15 mouse cellular contexts compared by ENCODE assay signal in the genomic region with DNA sequence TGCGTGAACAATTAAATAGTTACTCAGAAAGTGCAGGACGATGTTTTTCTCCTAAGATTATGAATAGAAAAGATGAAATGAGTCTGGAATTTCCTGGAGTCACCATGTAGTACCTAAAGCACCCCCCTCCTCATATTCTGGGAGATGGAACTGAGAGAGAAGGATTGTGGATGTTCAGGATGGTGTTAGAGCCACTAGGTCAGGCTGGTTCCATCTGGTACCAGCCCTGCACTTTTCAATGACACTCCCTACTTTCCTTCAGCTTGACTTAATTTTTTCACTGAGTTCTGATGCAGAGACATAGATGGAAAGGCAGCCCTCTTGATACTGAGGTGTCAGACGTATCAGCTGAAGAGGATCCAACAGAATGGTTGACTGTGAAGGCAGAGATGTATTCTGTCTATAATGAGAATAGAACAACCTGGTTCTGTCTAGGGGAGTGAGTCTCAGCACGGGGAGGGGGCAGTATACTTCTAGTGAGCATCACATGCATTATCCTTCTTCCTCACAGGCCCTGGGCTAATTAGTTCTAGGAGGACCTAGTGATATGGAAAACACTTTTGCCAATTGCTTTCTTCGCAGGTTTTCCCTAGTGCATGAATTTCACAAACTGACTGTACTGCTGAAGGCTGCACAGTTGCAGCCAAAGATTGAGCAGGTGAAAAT.
"Had no signal": no experiment of that assay in that cellular context is flagged by ENCODE, and none has a peak within 500 bp of the region (broad histone marks: within the 10 kb centered on the region; RNA-seq: fewer than 3 reads in every experiment).

No protein-coding gene starts in this region.

- H3K4me2 ChIP-seq: limb, embryonic 12.5 days; liver, embryonic 13.5 days; lung, embryonic 15.5 days; neural tube, embryonic 13.5 days; stomach, embryonic 15.5 days had no signal

- H3K9ac ChIP-seq: limb, embryonic 12.5 days; liver, embryonic 13.5 days; liver, postnatal 0 days; lung, embryonic 15.5 days; neural tube, embryonic 13.5 days; stomach, embryonic 15.5 days had no signal

- H3K36me3 ChIP-seq: limb, embryonic 12.5 days; liver, embryonic 13.5 days; lung, embryonic 15.5 days; neural tube, embryonic 13.5 days; stomach, embryonic 15.5 days had no signal

- H3K27me3 ChIP-seq: limb, embryonic 12.5 days; liver, embryonic 13.5 days; lung, embryonic 15.5 days; neural tube, embryonic 13.5 days; stomach, embryonic 15.5 days had no signal

- H3K4me3 ChIP-seq: layer of hippocampus, adult 2 months; limb, embryonic 12.5 days; liver, embryonic 13.5 days; lung, embryonic 15.5 days; neural tube, embryonic 13.5 days; stomach, embryonic 15.5 days had no signal

- H3K27ac ChIP-seq: layer of hippocampus, adult 2 months; limb, embryonic 12.5 days; liver, embryonic 13.5 days; lung, embryonic 15.5 days; macrophage; neural tube, embryonic 13.5 days; stomach, embryonic 15.5 days had no signal

- H3K4me1 ChIP-seq: liver, embryonic 13.5 days; stomach, embryonic 15.5 days had no signal

- DNase-seq: kidney, adult 18-20 months; kidney, postnatal 10 days; kidney, postnatal 4 days; liver; liver, embryonic 13.5 days; liver, postnatal 0 days; lung, postnatal 14 days; thymus, adult 2 months; thymus, postnatal 25 days had no signal

- H3K9me3 ChIP-seq: limb, embryonic 12.5 days; liver, embryonic 13.5 days; lung, embryonic 15.5 days; neural tube, embryonic 13.5 days; stomach, embryonic 15.5 days had no signal

- ATAC-seq: liver, postnatal 0 days had no signal
